Mouse (Mus musculus) bone marrow, adult 2 months (tissue): ENCODE measurements around the gene Rhbdl1.

ENCODE experiments used
- CTCF ChIP-seq: fragments of 200-500 bp; IDR thresholded peaks from 2 replicates; pipeline ENCODE4 v1.5.1; 2011; ENCODE audit warnings: low read length, control low read depth; ENCODE audit not compliant: control insufficient read depth, insufficient read depth
- POLR2A ChIP-seq: fragments of 200-500 bp; IDR thresholded peaks from 2 replicates; pipeline ENCODE4 v1.6.1; 2011; ENCODE audit warnings: low read depth, mild to moderate bottlenecking, control low read depth, low read length, borderline replicate concordance; ENCODE audit not compliant: control insufficient read depth

GRCm38 (mm10) chr17:25860229-25860628 lies 23.1 kb upstream of the Rhbdl1 start:
- 0 out of 2 replicates have a peak, but pooled peaks have one; percentile 13 for TF ChIP-seq POLR2A
- no peak for TF ChIP-seq CTCF
